Mouse (Mus musculus): ENCODE measurements around the gene Zfp276. TPM values are rescaled to one million over a fixed set of nuclear protein-coding genes. Genes with fewer than 3 reads are reported as not detected.

The Zfp276 gene
- polyA plus RNA-seq, 1 experiment from 2014 or later = 24.4 TPM

DNA sequence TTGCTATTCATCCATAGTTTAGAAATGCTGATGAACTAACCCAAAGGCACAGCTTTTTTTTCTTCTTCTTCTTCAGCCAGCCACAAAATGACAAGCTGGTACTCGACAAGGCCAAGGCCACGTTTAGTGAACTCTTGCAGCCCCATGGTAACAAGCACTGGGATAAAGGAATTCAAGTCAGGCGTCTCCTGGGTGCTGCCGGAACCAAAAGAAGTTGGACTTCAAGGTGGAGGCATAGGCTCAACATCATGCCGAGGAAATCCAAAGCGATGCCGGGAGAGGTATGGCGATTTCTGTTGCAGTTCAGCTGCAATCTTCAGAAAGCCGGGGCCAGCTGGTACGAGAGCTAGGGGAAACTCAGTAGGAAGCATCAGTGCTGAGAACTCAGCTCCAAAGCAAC lies 14.6 kb upstream of the Zfp276 start:
- Histone ChIP-seq H3K4me1 (ENCODE audit: control insufficient read depth, insufficient read depth, low read length) (peaks cover 19% of the 10 kb centered on the region), H3K36me3 (ENCODE audit: control insufficient read depth, insufficient read depth, low read length) (peaks cover 19% of the 10 kb centered on the region), H3K4me3 (ENCODE audit: low read depth, low read length) (no peak overlapping the region), H3K27me3 (ENCODE audit: control insufficient read depth, insufficient read depth, low read depth, low read length) (no peaks in the 10 kb centered on the region), H3K4me2 (ENCODE audit: low read length) (no peak overlapping the region), H3K9me3 (replicated peaks; ENCODE audit: control insufficient read depth, low read length, poor library complexity, severe bottlenecking) (no peaks in the 10 kb centered on the region), H3K27ac (ENCODE audit: low read length) (no peak overlapping the region), H3K9ac (ENCODE audit: low read depth, low read length) (no peak overlapping the region)
- 76% methylated on average over 10 of the region's 10 CpGs for WGBS
- ATAC-seq = no peak

DNA sequence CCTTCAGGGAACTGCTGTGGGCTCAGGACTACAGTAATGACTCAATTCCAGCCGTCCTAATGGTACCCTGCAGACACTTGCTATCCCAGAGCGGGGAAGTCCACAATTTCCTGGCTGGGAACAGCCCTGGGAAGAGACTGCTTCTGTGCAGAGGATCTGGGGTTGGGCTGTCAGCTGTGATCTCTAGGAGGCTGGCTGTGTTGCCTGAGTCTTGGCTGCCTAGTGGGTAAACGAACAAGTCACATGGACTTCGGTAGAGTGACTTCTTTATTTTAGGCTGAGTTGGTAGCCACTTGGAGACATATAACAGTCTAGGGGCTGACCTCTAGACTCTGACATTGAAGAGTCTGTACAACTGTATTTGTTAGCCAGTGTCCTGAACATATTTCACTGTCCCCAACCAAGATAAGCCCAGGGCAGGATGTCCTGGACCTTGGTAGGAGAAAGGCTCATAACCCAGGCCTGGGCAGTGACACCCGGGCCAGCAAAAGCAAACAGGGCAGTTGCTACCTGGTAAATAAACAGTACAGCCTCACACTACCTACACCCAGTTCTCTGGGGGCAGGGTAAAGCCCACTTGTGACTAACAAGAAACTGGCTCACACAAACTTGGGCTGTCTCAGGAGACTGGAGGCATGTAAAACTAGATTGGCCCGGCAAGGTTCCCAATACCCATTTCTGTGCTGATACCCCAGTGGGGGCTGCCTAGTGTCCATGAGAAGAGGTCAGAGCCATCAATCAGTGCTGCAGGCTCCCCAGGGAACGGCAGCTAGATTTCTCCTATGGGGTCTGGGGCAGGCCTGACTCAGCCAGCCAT lies 11.7 kb upstream of the Zfp276 start:
- no peak for ATAC-seq
- no peak overlapping the region for H3K9ac ChIP-seq (ENCODE audit: low read depth, low read length)
- no peaks in the 10 kb centered on the region for H3K9me3 ChIP-seq (replicated peaks; ENCODE audit: control insufficient read depth, low read length, poor library complexity, severe bottlenecking)
- H3K27ac ChIP-seq (ENCODE audit: low read length) = no peak overlapping the region
- peaks cover 45% of the 10 kb centered on the region for H3K36me3 ChIP-seq (ENCODE audit: control insufficient read depth, insufficient read depth, low read length)
- H3K4me3 ChIP-seq (ENCODE audit: low read depth, low read length) = no peak overlapping the region
- H3K4me1 ChIP-seq (ENCODE audit: control insufficient read depth, insufficient read depth, low read length) = no peaks in the 10 kb centered on the region
- 93% methylated on average over 7 of the region's 7 CpGs for WGBS
- H3K4me2 ChIP-seq (ENCODE audit: low read length) = no peak overlapping the region
- no peaks in the 10 kb centered on the region for H3K27me3 ChIP-seq (ENCODE audit: control insufficient read depth, insufficient read depth, low read depth, low read length)

DNA sequence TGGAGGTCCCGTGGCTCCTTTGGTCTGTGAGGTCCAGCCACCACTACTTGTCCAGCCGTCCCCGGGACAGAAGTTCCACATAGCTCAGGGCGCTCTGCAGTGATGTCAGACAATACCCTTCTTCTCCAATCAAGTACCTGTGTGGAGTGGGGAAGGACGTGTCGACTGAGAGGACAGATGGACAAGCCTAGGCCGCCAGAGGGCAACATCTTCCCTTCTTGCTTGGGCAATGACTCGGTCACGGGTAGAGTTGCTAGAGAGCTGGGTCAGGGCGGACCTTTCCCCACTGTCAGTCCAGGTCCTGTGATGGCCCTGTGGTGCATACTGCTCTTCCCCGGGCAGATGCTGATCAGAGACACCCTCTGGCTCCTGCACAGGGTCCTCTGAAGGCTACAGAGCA lies 10.9 kb upstream of the Zfp276 start:
- Histone ChIP-seq H3K9me3 (replicated peaks; ENCODE audit: control insufficient read depth, low read length, poor library complexity, severe bottlenecking) (no peaks in the 10 kb centered on the region), H3K4me1 (ENCODE audit: control insufficient read depth, insufficient read depth, low read length) (no peaks in the 10 kb centered on the region), H3K27me3 (ENCODE audit: control insufficient read depth, insufficient read depth, low read depth, low read length) (no peaks in the 10 kb centered on the region), H3K4me3 (ENCODE audit: low read depth, low read length) (no peak overlapping the region), H3K9ac (ENCODE audit: low read depth, low read length) (no peak overlapping the region), H3K4me2 (ENCODE audit: low read length) (no peak overlapping the region), H3K27ac (ENCODE audit: low read length) (no peak overlapping the region), H3K36me3 (ENCODE audit: control insufficient read depth, insufficient read depth, low read length) (peaks cover 52% of the 10 kb centered on the region)
- ATAC-seq = no peak
- 70% methylated on average over 11 of the region's 11 CpGs for WGBS

DNA sequence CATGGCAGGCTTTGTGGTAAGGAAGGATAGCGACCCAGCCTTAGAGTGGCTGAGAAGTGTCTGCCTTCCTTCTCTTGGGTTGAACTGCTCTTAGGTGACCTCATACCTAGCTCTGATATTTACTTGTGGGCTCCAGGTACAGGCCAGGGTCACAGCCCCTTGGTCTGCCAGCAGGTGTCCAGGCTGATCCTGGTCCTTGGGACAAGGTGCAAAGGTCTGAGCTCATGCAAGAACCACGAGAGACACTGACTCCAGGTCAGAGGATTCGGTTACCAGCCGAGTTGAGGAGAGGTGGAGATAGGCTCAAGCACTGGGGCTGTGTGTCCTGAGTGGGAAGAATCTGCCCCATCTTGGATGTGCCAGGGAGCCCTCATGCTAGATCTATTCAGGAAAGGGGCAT lies 9.6 kb upstream of the Zfp276 start:
- no peak overlapping the region for H3K27ac ChIP-seq (ENCODE audit: low read length)
- peaks cover 61% of the 10 kb centered on the region for H3K36me3 ChIP-seq (ENCODE audit: control insufficient read depth, insufficient read depth, low read length)
- WGBS = 95% methylated on average over 4 of the region's 4 CpGs
- no peak overlapping the region for H3K4me2 ChIP-seq (ENCODE audit: low read length)
- no peak overlapping the region for H3K4me3 ChIP-seq (ENCODE audit: low read depth, low read length)
- H3K27me3 ChIP-seq (ENCODE audit: control insufficient read depth, insufficient read depth, low read depth, low read length) = no peaks in the 10 kb centered on the region
- no peak overlapping the region for H3K9ac ChIP-seq (ENCODE audit: low read depth, low read length)
- no peaks in the 10 kb centered on the region for H3K4me1 ChIP-seq (ENCODE audit: control insufficient read depth, insufficient read depth, low read length)
- ATAC-seq = no peak
- no peaks in the 10 kb centered on the region for H3K9me3 ChIP-seq (replicated peaks; ENCODE audit: control insufficient read depth, low read length, poor library complexity, severe bottlenecking)

DNA sequence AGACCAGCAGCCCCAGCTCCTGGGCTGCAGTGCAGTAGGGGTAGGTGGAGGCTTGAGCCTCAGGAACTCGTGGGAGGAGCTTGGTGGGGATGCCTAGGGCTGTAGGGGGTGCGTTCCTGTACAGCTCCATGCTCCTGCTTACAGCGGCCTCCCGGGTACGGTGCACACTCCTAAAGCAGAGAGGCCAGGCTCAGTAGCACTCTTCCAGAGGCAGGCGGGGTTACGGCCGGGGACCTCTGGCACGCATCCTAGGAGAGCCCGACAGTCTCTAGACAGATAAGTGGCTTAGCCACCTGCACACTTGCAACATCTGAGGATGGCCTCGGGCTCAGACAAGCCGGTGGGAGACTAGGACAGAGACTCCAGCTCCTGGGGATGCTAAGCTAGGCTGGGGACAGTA lies 8.5 kb upstream of the Zfp276 start:
- H3K9me3 ChIP-seq (replicated peaks; ENCODE audit: control insufficient read depth, low read length, poor library complexity, severe bottlenecking) = no peaks in the 10 kb centered on the region
- WGBS = 92% methylated on average over 12 of the region's 12 CpGs
- peaks cover 65% of the 10 kb centered on the region for H3K36me3 ChIP-seq (ENCODE audit: control insufficient read depth, insufficient read depth, low read length)

DNA sequence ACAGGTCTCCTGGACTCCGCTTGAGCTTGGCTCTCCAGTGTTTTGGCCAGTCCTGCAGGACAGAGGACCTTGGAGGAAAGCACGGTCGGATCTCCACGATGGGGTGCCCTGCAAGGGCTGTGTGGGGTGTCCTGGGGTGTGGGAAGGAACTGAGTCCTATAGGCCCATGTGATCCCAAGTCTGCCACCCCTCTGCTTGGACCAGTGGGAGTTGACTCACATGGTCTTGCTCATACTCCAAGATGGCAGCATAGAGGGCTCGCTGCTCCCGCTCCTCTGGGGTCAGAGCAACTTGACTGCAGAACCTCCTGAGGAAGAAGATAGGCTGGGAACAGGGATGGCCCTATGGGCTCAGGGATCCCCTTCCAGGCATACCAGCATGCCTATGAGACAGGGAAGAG lies 6.2 kb upstream of the Zfp276 start:
- Histone ChIP-seq H3K9ac (ENCODE audit: low read depth, low read length) (no peak overlapping the region), H3K4me3 (ENCODE audit: low read depth, low read length) (no peak overlapping the region), H3K27ac (ENCODE audit: low read length) (no peak overlapping the region), H3K36me3 (ENCODE audit: control insufficient read depth, insufficient read depth, low read length) (peaks cover 65% of the 10 kb centered on the region), H3K4me1 (ENCODE audit: control insufficient read depth, insufficient read depth, low read length) (peaks cover 3% of the 10 kb centered on the region), H3K27me3 (ENCODE audit: control insufficient read depth, insufficient read depth, low read depth, low read length) (no peaks in the 10 kb centered on the region), H3K9me3 (replicated peaks; ENCODE audit: control insufficient read depth, low read length, poor library complexity, severe bottlenecking) (no peaks in the 10 kb centered on the region), H3K4me2 (ENCODE audit: low read length) (no peak overlapping the region)
- no peak for ATAC-seq
- 97% methylated on average over 6 of the region's 6 CpGs for whole genome bisulfite sequencing

More for the DNA sequence above, 8.5 kb upstream of the Zfp276 start:
- Histone ChIP-seq H3K27me3 (ENCODE audit: control insufficient read depth, insufficient read depth, low read depth, low read length) (no peaks in the 10 kb centered on the region), H3K9ac (ENCODE audit: low read depth, low read length) (no peak overlapping the region), H3K4me2 (ENCODE audit: low read length) (no peak overlapping the region), H3K4me3 (ENCODE audit: low read depth, low read length) (no peak overlapping the region), H3K4me1 (ENCODE audit: control insufficient read depth, insufficient read depth, low read length) (no peaks in the 10 kb centered on the region), H3K27ac (ENCODE audit: low read length) (no peak overlapping the region)
- ATAC-seq = no peak

DNA sequence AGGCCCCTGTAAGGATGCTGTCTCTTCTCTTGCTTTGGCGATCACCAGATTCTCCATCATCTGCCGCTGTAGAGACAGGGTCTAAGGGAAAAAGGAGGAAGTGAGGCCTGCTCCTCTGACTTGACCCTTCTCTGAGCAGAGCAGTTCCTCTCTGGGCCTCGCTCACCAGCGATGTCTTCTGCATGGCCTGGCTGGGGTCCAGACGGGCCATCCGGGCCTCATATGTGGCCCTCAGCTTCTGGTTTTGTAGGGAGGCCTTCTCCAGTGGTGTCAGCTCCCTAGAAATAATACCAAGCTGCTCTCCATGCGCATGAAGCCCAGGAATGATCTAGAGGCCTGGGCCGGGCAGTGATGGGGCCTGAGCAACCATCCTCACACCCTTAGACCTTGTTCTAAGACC lies 5.4 kb upstream of the Zfp276 start:
- Histone ChIP-seq H3K4me1 (ENCODE audit: control insufficient read depth, insufficient read depth, low read length) (peaks cover 7% of the 10 kb centered on the region), H3K36me3 (ENCODE audit: control insufficient read depth, insufficient read depth, low read length) (peaks cover 57% of the 10 kb centered on the region), H3K4me3 (ENCODE audit: low read depth, low read length) (no peak overlapping the region), H3K27ac (ENCODE audit: low read length) (no peak overlapping the region), H3K9ac (ENCODE audit: low read depth, low read length) (no peak overlapping the region), H3K9me3 (replicated peaks; ENCODE audit: control insufficient read depth, low read length, poor library complexity, severe bottlenecking) (no peaks in the 10 kb centered on the region), H3K27me3 (ENCODE audit: control insufficient read depth, insufficient read depth, low read depth, low read length) (no peaks in the 10 kb centered on the region), H3K4me2 (ENCODE audit: low read length) (no peak overlapping the region)
- 94% methylated on average over 8 of the region's 8 CpGs for WGBS
- ATAC-seq = no peak

DNA sequence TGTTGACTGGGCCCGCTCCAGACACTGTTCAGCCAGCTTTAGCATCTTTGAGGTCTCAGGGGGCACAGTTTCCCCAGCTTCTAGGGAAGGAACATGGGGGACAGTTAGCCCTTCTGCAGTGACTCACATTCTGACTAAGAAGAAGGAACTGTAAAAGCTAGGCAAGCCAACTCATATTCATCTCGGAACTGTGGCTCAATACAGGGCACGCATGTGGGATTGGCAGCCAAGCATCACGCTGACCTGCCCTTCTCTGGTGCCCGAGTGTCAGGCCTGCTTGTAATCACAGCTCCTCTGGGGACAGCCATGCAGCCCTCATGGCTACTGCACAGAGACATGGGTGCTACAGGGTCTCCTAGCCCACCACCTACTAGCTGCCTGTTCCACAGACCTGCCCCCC lies 3.1 kb upstream of the Zfp276 start:
- H3K9ac ChIP-seq (ENCODE audit: low read depth, low read length) = no peak overlapping the region
- no peak overlapping the region for H3K27ac ChIP-seq (ENCODE audit: low read length)
- no peaks in the 10 kb centered on the region for H3K9me3 ChIP-seq (replicated peaks; ENCODE audit: control insufficient read depth, low read length, poor library complexity, severe bottlenecking)
- WGBS = 97% methylated on average over 5 of the region's 5 CpGs
- H3K27me3 ChIP-seq (ENCODE audit: control insufficient read depth, insufficient read depth, low read depth, low read length) = no peaks in the 10 kb centered on the region
- H3K4me3 ChIP-seq (ENCODE audit: low read depth, low read length) = no peak overlapping the region
- H3K4me2 ChIP-seq (ENCODE audit: low read length) = no peak overlapping the region
- peaks cover 40% of the 10 kb centered on the region for H3K36me3 ChIP-seq (ENCODE audit: control insufficient read depth, insufficient read depth, low read length)
- peaks cover 18% of the 10 kb centered on the region for H3K4me1 ChIP-seq (ENCODE audit: control insufficient read depth, insufficient read depth, low read length)
- no peak for ATAC-seq

DNA sequence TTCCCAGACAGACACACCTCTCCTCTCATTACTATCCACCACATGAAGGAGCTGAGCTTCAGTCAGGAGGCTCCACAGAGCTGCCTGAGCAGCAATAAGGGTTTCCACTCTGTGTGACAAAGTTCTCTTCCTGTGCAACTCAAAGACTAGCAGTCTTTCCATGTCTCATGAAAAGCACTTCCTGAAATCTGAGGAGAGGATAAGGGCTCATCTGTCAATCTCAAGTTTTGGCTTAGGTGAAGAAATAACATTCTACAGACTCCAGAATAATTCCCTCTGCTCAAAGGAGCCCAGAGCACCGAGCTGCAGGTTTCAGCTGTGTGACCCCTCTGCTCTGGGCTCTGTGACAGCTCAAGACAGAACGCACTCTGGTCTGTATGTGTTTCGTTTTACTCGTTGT lies 1.1 kb upstream of the Zfp276 start:
- peak overlapping the region; percentile 97 for H3K4me3 ChIP-seq (ENCODE audit: low read depth, low read length)
- peak overlapping the region; percentile 100 for H3K9ac ChIP-seq (ENCODE audit: low read depth, low read length)
- 70% methylated on average over 4 of the region's 4 CpGs for WGBS
- H3K4me1 ChIP-seq (ENCODE audit: control insufficient read depth, insufficient read depth, low read length) = peaks cover 18% of the 10 kb centered on the region
- peaks cover 27% of the 10 kb centered on the region for H3K36me3 ChIP-seq (ENCODE audit: control insufficient read depth, insufficient read depth, low read length)
- no peaks in the 10 kb centered on the region for H3K9me3 ChIP-seq (replicated peaks; ENCODE audit: control insufficient read depth, low read length, poor library complexity, severe bottlenecking)
- H3K27ac ChIP-seq (ENCODE audit: low read length) = no peak overlapping the region
- H3K4me2 ChIP-seq (ENCODE audit: low read length) = peak overlapping the region; percentile 68
- no peaks in the 10 kb centered on the region for H3K27me3 ChIP-seq (ENCODE audit: control insufficient read depth, insufficient read depth, low read depth, low read length)
- ATAC-seq = no peak
